Mouse (Mus musculus) erythroid progenitor cell, adult 5-6 weeks (primary cell): ENCODE results near the gene Armcx4. TPM values are rescaled to one million over a fixed set of nuclear protein-coding genes. Genes with fewer than 3 reads are reported as not detected.
"Not testable (repeated sequence)": the region's sequence is repeated elsewhere in the genome, so short reads cannot be mapped to it uniquely, and the experiment has no call there.

Experiments
- ATAC-seq: replicated peaks from 2 replicates; pipeline ENCODE4 v1.8.0; 2016; ENCODE audit warnings: moderate number of reproducible peaks, mild to moderate bottlenecking, moderate TSS enrichment, inconsistent platforms; ENCODE audit not compliant: poor library complexity, low FRiP score, severe bottlenecking
- total RNA-seq, 2 experiments: library from RNA; stranded (forward) in 1 of 2; stranded (reverse) in 1 of 2; fragments of 150-400 nt in 1 of 2; fragments of 186-747, 209-891 nt in 1 of 2; gene quantifications; 2 replicates each; pipeline versions ENCODE4 v1.2.3 to v1.2.4; 2015 to 2017; ENCODE audit warnings: low replicate concordance in 2 of 2

Armcx4 gene
- total RNA-seq (2015; ENCODE audit: low replicate concordance), result 1.1 TPM in 1 of 2 replicates, not detected in the other
- total RNA-seq (2017; ENCODE audit: low replicate concordance), result 0.15 TPM in 1 of 2 replicates, not detected in the other

DNA sequence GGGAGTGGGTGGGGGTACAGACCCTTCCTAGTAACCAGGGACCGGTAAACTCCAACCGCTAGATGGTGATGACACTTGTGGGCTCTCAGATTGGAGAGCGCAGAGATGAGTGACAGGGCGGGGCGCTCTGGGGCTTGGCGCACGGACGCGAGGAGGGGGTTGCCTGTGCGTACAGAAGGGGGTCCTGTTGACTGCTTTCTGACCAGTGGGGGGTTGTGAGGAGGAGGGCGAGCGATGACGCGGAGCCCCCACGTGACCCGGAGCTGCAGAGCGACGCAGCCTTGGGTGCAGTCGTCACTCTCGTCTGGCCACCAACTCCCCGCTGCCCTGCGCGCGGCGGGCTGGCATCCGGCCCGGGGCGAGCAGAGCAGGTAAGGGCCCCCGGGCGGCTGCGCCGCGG lies at the start of gene Armcx4:
Armcx4 (plus strand) TSS at position 253 of the 400 bp plus-strand sequence.
- no peak for ATAC-seq

DNA sequence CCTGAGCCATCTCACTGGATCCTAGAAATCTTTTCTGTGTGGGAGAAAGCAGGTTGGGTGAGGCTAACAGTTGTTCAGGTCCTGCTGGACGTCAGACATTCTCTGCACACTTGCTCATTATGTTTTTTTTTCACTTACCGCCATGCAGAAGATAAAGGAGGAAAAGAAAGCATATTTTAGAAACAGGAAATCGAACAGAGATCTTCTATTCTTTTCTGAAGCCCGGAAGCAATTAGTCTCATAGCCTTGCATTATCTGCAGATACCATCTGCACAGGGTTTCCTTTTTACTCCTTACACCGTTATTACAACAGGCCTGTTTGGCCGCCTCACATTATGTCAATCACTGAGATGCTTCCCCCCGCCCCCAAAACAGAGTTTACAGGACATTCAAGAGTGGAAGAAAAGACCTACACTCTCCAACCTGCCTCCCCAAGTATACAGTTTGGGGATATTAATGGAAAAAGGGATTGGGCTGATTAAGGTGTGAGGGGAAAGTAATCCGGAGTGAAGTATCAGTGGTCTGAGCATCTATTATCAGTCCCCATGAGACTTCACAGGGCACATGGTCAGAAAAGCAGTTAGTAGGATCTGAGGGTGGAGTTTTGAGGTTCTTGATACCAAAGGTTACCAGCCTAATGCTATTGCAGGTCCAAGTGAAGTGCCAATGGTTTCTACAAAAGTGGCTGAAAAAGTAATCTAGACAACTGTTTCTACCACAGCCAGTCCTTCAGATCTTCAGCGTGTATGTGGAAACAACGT lies 45.1 kb upstream of the Armcx4 start:
- no peak for ATAC-seq

DNA sequence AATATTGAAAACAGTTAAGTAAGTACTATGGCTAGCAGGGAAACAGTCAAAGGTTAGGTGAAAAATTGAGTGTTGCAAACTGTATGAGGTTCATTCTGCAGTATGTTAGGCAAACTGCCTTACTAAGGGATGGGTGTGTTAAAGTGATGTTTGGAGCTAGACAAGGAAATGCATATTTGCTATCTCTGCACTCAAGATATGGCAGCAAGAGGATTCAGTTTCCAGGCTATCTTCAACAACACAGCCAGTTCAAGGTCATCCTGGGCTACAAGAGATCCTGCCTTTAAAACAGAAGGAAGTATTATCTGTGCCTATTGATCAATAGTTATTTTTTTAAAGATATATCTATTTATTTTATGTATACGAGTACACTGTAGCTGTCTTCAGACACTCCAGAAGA lies 40.0 kb upstream of the Armcx4 start:
- ATAC-seq, result no peak

DNA sequence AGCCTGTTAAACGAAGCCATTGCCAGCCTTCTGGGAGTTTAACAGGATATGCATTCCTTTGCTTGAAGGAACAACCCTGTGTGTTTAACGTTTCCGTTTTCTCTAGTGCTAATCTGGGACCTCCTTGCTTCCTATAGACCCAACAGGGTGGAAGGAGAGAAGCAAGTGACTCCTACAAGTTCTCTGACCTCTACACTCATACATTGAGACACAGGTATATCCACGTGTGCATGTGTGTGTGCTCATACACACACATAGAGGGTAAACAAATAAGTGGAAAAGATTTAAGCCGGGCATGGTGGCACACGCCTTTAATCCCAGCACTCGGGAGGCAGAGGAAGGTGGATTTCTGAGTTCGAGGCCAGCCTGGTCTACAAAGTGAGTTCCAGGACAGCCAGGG lies 38.9 kb upstream of the Armcx4 start:
- no peak for ATAC-seq

DNA sequence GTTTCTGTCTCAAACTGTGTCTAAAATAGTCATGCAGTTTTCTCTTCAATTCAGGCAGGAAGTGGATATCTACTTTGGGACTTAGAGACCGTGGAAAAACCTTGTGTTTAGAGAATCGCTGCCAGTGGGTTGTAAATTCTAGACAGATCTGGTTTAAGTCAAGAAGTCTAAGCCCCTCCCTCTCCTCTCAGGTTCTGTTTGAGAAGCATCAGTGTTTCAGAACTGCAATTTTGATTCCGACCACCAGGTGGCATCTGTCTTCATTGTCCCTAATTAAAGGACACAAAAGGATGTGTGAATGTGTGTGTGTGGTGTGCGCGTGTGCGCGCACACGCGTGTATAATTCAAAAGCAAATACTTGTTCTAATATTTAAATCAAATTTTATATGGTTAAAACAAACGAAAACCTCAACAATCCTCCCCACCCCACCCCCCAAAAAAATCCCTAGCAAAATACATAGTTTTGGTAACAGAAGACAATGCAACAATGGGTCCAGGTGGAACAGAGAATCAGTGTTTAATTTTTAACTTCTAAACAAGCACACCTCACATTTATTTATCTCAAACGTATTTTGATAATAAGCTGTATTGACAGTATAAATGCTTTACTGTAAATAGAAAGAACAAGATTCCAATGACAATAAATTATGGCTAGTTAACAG lies 38.2 kb upstream of the Armcx4 start:
- ATAC-seq, result peak; percentile 57; the same call in 1 of the 2 replicates

DNA sequence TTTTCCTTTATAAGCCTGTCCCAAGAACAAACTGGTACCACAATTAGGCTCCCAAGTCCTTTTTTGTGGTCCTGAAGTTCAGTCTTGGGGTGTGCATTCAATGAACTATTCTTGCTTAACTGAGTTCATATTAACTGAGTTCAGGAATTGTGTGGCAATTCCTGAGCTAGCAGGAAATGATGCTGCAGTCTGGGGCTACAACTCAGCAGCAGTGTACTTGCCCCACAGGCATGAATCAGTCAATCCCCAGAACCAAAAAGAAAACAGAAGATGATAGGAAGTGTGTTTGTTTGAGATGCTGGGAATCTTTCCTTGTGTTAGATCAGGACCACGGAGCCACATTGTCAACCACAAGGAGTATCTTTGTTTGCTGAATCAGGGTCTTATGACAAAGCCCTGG lies 34.3 kb upstream of the Armcx4 start:
- ATAC-seq, result no peak

DNA sequence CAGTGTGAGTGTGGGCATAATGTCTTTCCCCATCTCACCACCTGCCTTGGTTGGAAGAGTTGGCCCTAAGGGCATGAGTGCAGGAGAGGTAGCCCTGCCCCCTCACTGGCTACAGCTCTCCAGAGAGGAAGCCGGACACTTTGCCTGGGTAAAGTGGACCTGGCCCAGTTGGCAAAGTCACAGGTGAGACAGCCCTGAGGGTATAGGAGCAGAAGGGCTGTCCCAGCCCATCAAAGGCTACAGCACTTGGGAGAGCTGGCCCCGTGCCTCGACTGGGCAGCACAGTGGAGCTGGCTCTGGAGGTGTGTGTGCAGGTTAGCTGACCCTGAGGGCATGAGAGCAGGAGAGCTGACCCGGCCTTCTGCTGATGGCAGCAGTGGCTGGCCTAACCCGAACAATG lies 24.7 kb upstream of the Armcx4 start:
- ATAC-seq, result no peak

DNA sequence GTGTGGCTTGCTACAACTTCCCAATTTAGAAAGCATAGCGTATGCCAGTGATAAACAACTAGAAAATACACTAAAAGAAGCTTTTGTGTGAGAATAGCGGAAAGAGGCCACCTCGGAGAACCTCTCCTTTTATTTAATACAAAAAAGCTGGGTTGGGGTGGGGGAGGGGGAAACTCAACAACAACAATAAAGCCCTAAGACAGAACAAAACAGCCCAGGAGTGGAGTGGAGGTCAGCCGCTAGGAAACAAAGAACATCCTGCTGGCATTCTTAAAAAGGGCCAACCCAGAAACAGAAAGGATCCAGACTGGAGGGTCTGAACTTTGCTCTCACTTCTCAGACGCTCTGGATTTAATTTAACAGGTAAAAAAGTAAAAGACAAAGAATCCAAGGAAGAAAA lies 11.3 kb upstream of the Armcx4 start:
- no peak for ATAC-seq

DNA sequence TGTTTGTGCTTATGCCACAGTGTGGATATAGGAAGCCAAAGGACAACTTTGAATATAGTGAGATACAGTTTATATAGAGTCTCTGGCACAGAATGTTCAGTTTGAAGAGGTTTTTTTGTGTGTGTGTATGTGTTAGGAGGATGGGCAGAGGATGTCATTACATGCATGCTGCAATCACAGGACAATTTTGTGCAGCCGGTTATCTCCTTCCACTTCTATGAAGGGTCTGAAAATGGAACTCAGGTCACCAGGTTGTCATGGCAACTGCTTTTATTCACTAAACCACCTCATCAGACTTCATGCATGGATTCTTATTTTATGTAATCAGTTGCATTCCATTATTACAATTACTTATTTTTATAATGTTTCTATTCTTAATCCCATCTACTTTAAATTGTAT lies 10.4 kb upstream of the Armcx4 start:
- no peak for ATAC-seq

DNA sequence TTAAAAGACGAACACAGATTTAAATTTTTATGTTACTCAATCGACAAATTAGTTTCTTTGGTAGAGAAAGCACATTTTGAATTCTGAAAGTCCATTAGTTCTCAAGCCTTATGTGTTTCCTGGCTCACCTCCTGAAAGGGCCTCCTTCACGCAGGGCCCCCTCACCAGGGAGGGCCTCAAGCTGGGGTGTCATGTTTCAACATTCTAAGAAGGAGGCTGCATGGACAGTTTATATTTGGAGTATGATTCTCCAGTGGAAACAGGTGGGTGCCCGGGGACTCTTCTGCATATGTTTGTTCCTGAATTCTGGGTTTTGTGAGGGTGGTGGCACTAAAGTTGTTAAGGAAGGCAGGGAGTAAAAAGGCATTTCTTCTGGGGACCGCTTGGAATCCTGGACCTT lies 1.4 kb upstream of the Armcx4 start:
- ATAC-seq, result no peak

DNA sequence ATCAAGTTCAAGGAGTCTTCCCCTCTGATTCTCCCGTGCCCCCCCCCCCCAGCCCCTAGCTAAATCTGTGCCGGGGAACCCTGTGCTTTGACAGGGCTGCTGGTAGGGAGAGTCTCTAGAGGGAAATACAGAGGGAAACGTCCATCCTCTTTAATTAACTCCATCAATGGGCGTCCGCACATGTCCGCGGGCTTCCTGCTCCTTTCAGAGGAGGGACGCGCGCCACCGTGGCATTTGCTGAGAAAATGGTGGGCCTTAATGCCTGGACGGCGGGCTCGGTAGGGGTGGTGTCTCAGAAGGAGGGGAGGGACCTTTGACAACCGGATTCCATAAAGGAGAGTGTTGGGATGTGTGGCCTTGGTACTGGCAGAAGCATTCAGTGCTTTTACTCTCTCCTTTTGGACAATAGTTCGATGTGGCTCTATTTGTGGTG lies 436 bp downstream of the Armcx4 start:
- ATAC-seq, result no peak

DNA sequence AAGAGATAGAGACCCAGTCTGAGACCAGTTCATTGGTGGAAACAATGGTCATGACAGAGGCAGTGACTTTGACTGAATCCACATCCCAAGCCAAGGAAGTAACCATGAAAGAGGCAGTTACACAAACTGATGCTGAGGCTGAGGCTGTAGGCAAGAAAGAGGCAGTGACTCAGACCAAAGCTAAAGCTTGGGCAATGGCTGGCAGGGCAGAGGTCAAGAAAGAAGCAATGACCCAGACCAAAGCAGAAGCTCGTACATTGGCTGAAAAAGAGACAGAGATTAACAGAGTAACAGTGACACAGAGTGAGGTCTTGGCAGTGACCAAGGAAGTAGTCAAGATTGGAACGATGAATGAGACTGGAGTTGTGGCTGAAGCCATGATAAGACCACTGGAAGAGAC lies 3.4 kb downstream of the Armcx4 start:
- ATAC-seq, result no peak

DNA sequence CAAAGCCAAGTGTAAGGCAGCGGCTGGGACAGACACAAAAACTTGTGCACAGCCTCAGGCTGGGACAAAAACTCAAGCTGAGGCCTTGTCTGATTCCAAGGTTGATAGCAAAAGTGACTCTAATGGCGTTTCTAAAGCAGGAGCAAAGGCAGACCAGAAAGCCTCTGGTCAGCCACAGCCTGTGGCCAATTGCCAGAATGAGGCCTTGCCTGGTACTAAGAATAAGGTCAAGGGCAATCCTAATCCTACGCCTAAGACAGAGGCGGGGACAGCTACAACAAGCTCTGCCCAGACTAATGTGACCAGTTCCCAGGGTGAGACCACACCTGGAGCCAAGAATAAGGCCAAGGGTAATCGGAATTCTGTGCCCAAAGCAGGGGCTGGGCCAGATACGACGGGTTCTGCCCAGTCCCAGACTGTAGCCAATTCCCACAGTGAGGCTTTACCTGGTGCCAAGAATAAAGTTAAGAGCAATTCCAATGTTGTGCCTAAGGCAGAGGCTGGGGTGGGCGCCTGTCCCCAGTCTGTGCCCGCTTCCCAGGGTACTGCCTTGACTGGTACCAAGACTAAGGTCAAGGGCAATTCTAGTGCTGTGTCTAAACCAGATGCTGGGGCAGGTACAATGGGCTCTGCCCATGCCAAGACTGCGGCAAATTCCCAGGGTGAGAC lies 4.7 kb downstream of the Armcx4 start:
- ATAC-seq, result no peak

DNA sequence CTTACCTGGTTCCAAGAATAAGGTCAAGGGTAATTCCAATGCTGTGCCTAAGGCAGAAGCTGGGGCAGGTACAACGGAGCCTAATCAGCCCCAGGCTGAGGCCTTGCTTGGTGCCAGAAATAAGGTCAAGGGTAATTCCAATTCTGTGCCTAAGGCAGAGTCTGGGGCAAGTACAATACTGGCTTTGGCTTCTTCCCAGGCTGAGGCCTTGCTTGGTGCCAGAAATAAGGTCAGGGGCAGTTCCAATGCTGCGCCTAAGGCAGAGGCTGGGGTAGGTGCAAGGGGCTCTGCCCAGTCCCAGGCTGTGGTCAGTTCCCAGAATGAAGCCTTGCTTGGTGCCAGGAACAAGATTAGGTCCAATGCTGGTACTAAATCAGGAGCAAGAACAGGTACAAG lies 5.2 kb downstream of the Armcx4 start:
- no peak for ATAC-seq

DNA sequence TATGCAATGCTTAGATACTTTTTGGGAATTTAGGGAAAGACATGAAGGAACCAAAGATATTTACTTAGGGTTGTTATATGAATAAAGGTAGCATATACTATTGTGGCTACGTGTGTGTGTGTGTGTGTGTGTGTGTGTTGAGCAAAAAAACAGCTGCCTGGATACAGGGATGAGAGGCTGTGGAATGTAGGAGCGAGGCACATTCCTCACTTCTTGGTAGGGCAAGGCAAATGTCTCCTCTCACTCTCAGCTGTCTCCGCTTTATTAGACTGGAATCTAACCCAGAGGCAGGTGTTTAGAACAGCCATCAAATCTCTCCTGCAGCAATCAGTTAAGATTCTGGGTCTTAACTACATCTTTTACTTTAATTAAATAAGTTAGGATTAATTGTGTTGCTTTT lies 30.5 kb downstream of the Armcx4 start:
- ATAC-seq, result no peak

DNA sequence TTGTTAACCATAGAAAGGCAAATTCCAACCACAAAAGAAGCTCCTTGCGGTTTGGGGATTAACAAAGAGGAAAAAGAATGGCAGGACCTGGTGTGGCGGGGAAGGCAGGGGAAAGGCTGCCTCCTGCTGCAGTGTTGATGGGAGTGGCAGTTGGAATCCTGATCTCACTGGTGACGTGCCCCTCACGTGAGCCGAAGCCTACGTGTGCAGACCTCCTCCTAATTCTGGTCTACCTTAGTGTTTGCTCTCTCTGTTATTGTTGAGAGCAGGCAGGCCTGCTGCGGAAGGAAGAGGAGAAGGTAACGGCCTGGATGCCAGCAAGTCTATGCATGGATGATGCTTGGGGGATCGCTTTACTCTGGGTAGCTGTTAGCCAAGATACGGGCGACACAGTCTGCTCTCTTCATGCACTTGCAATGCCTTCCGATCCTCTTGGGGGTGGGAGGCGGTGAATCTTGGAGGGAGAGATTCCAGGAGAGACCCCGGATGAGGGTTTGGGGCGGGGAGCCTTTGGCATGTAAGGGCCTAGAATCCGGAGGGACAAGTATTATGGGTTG lies 31.5 kb downstream of the Armcx4 start, which contains the start of gene Armcx1:
Armcx1 (plus strand) TSS at position 212 of the 557 bp plus-strand sequence.
- peak; percentile 61; the same call in 1 of the 2 replicates for ATAC-seq

DNA sequence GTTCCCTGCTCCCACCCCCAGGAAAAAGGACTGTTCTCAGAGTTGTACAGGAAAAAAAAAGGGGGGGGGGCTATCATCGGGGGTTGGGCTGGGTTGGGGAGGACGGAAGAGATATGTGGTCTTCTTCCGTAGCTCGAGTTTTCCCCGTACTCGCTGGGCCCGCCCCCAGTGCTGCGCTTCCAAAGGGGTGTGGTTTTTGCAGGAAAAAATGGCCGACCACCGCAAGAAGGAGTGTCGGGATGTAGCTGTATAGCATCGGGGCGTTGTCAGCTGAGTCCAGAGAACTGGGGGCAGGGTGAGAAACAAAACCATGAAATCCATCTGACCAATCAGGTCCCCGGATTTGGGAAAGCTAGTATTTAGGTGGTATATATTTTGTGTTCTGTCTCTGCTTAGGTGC lies 32.2 kb downstream of the Armcx4 start:
- no peak for ATAC-seq

DNA sequence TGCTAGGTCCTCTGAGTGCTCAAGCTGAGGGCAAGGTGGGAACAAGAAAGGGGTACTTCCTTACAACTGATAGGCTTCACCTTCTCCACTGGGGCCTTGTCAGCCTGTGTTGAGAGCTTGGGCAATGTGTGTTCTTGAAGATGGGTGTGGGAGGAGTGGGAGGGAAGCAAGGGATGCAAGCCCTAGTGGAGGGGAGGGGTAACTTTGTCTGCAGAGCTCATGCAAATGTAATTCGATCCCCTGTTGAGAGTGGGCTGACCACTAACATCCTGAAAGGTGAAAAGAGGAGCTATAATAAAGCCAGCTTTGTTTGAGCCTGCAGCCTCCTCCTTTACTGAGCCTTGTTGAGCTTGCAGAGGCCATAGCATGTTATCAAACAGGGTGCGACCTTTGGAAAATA lies 37.4 kb downstream of the Armcx4 start:
- not testable (repeated sequence) for ATAC-seq

DNA sequence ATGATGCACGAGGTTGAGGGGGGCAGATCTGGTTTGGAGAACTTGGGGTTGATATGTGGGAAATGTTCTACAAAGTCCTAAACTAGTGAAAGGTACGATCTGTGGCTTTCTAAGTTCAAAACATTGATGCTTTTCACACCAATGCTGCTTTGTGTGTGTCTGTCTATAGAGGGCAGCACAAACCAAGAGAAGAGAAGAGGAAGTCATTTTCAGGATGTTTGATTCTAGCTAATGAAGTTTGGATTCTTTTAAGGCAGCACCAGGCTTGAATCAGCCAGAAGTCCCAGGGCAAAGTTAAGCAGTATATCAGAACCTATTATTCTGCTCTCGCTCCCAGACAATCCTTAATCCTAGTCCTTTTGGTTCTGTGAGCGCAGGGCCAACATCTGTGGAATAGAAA lies 43.5 kb downstream of the Armcx4 start:
- no peak for ATAC-seq

DNA sequence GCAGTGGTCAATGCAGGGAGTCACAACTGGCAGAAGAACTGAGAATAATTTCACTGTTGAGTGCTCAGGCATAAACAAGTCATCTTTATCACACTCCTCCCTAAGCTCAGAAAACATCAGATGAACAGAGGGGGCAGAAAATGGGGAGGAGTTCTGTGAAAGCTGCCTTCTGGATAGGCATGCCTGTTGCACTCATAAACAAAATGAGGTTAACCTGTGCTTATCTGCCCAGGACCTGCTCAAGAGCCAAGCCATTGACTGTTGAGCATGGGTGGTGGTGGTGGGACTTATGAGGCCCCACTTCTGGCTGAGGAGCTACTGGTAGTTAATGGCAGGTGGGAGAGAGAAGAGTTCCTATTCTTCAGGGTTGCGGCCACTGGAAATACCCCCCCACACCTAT lies 51.5 kb downstream of the Armcx4 start:
- ATAC-seq, result no peak
